Mouse (Mus musculus) midbrain, postnatal 0 days (tissue): ENCODE results near the gene Pknox2. TPM values are rescaled to one million over a fixed set of nuclear protein-coding genes. Genes with fewer than 3 reads are reported as not detected.

Source experiments
- ATAC-seq: fragments of 200-750 bp; cut with Nextera tagmentation; 2 replicates; pipeline ENCODE4 v1.8.0; 2017; ENCODE audit warnings: moderate number of reproducible peaks, mild to moderate bottlenecking, moderate TSS enrichment, moderate library complexity; ENCODE audit not compliant: low FRiP score
- DNase-seq: peaks from one replicate; pipeline ENCODE4 v3.0.0-alpha.2; 2015; ENCODE audit warnings: low spot score
- H3K27ac ChIP-seq: fragments of 300-500 bp; sonication (generic); 2 replicates; pipeline ENCODE4 v1.5.1; 2014; ENCODE audit warnings: low read depth, mild to moderate bottlenecking, low read length, mixed read lengths
- H3K27me3 ChIP-seq: fragments of 300-500 bp; sonication (generic); 2 replicates; pipeline ENCODE4 v1.6.1; 2014; ENCODE audit warnings: low read length, control low read depth, mixed read lengths; ENCODE audit not compliant: insufficient read depth
- H3K36me3 ChIP-seq: fragments of 300-500 bp; sonication (generic); 2 replicates; pipeline ENCODE4 v1.6.1; 2014; ENCODE audit warnings: low read length, control low read depth, mixed read lengths; ENCODE audit not compliant: insufficient read depth
- H3K4me1 ChIP-seq: fragments of 300-500 bp; sonication (generic); 2 replicates; pipeline ENCODE4 v1.6.1; 2014; ENCODE audit warnings: mild to moderate bottlenecking, control low read depth, antibody characterized with exemption, low read length, mixed read lengths; ENCODE audit not compliant: insufficient read depth
- H3K4me2 ChIP-seq: fragments of 300-500 bp; sonication (generic); 2 replicates; pipeline ENCODE4 v1.6.1; 2014; ENCODE audit warnings: low read depth, mild to moderate bottlenecking, low read length, mixed read lengths; ENCODE audit not compliant: poor library complexity, severe bottlenecking
- H3K4me3 ChIP-seq: fragments of 300-500 bp; sonication (generic); 2 replicates; pipeline ENCODE4 v1.5.1; 2014; ENCODE audit warnings: low read depth, mild to moderate bottlenecking, low read length, moderate library complexity
- H3K9ac ChIP-seq: fragments of 300-500 bp; sonication (generic); replicated peaks from 2 replicates; pipeline ENCODE4 v1.6.1; 2014; ENCODE audit warnings: mild to moderate bottlenecking, low read length, moderate library complexity, mixed read lengths; ENCODE audit not compliant: poor library complexity, severe bottlenecking
- H3K9me3 ChIP-seq: fragments of 300-500 bp; sonication (generic); 2 replicates; pipeline ENCODE4 v1.6.1; 2016; ENCODE audit warnings: low read length, control low read depth
- CTCF ChIP-seq: IDR thresholded peaks from 2 replicates; pipeline ENCODE4 v1.5.1; 2016; ENCODE audit warnings: antibody characterized with exemption, mild to moderate bottlenecking
- WGBS: fragments of 180-500 bp; shearing (Covaris S2); extraction: QIAGEN DNeasy Blood & Tissue Kit; methylation state at CpG from one replicate; pipeline ENCODE4 v1.1.7; 2014; 5-methylcytosine and 5-hydroxymethylcytosine counted together
- polyA plus RNA-seq: library from polyadenylated mRNA; unstranded; fragments of >200 nt; fragmentation: Nextera tagmentation; extraction: Ambion mirVana; gene quantifications from 2 replicates; pipeline ENCODE4 v1.2.1, GENCODE M21; 2015
- total RNA-seq: library from RNA; depleted of rRNA; stranded (reverse); fragments of >200 nt; gene quantifications from 2 replicates; pipeline ENCODE4 v1.2.3, GENCODE M21; 2014

Pknox2 gene
- total and polyA plus RNA-seq, 2 experiments from 2014 or later: 23.6 to 26.6 TPM

- no peak overlapping the region for H3K4me2 ChIP-seq
- DNase-seq (no peak), ATAC-seq (no peak)
- no peaks in the 10 kb centered on the region for H3K36me3 ChIP-seq
- H3K9me3 ChIP-seq: no peaks in the 10 kb centered on the region
- H3K9ac ChIP-seq: peak overlapping the region; percentile 33; the same call in 1 of the 2 replicates
- H3K27me3 ChIP-seq: no peaks in the 10 kb centered on the region
- TF ChIP-seq CTCF: no peak
- H3K4me3 ChIP-seq: no peak overlapping the region
- 14% methylated on average over 8 of the region's 8 CpGs for WGBS
- H3K4me1 ChIP-seq: peaks cover 15% of the 10 kb centered on the region
- H3K27ac ChIP-seq: no peak overlapping the region
Measured at GRCm38 (mm10) chr9:37139514-37139913, 7.7 kb downstream of the Pknox2 start.

- Histone ChIP-seq H3K27me3 (no peaks in the 10 kb centered on the region), H3K4me3 (no peak overlapping the region), H3K4me2 (no peak overlapping the region), H3K9me3 (no peaks in the 10 kb centered on the region), H3K27ac (no peak overlapping the region), H3K4me1 (peaks cover 15% of the 10 kb centered on the region), H3K9ac (no peak overlapping the region), H3K36me3 (no peaks in the 10 kb centered on the region)
- TF ChIP-seq CTCF: no peak
- no peak for DNase-seq
- no peak for ATAC-seq
- WGBS: 47% methylated on average over 4 of the region's 4 CpGs
Measured at GRCm38 (mm10) chr9:37138883-37139282, 8.3 kb downstream of the Pknox2 start.

GRCm38 (mm10) chr9:37136340-37136739 lies 10.9 kb downstream of the Pknox2 start:
- WGBS: 69% methylated on average over 13 of the region's 13 CpGs
- H3K4me3 ChIP-seq: no peak overlapping the region

GRCm38 (mm10) chr9:37133495-37133894 lies 13.7 kb downstream of the Pknox2 start:
- Histone ChIP-seq H3K36me3 (no peaks in the 10 kb centered on the region), H3K27ac (no peak overlapping the region), H3K9me3 (no peaks in the 10 kb centered on the region), H3K9ac (no peak overlapping the region), H3K4me2 (no peak overlapping the region), H3K4me3 (no peak overlapping the region), H3K4me1 (no peaks in the 10 kb centered on the region; the same call in 1 of the 2 replicates), H3K27me3 (no peaks in the 10 kb centered on the region)
- no peak for DNase-seq
- TF ChIP-seq CTCF: no peak
- WGBS: 90% methylated on average over 7 of the region's 7 CpGs
- ATAC-seq: no peak

More at GRCm38 (mm10) chr9:37136340-37136739, 10.9 kb downstream of the Pknox2 start:
- Histone ChIP-seq H3K27me3 (no peaks in the 10 kb centered on the region), H3K4me2 (no peak overlapping the region), H3K4me1 (peaks cover 8% of the 10 kb centered on the region; the same call in 1 of the 2 replicates), H3K9me3 (no peaks in the 10 kb centered on the region), H3K9ac (no peak overlapping the region), H3K27ac (no peak overlapping the region), H3K36me3 (no peaks in the 10 kb centered on the region)
- TF ChIP-seq CTCF: no peak
- ATAC-seq (no peak), DNase-seq (no peak)

- Histone ChIP-seq H3K27me3 (no peaks in the 10 kb centered on the region), H3K4me2 (no peak overlapping the region), H3K4me3 (no peak overlapping the region), H3K9me3 (no peaks in the 10 kb centered on the region), H3K9ac (no peak overlapping the region), H3K4me1 (0 out of 2 replicates have a peak, but pooled peaks cover 3% of the 10 kb centered on the region), H3K27ac (no peak overlapping the region), H3K36me3 (no peaks in the 10 kb centered on the region)
- DNase-seq (no peak), ATAC-seq (no peak)
- WGBS: 87% methylated on average over 6 of the region's 6 CpGs
- TF ChIP-seq CTCF: no peak
Measured at GRCm38 (mm10) chr9:37129046-37129445, 18.2 kb downstream of the Pknox2 start.

GRCm38 (mm10) chr9:37126197-37126596 lies 21.0 kb downstream of the Pknox2 start:
- DNase-seq: no peak
- H3K27ac ChIP-seq: no peak overlapping the region

More at GRCm38 (mm10) chr9:37126197-37126596, 21.0 kb downstream of the Pknox2 start:
- Histone ChIP-seq H3K4me3 (no peak overlapping the region), H3K9me3 (no peaks in the 10 kb centered on the region), H3K36me3 (no peaks in the 10 kb centered on the region), H3K4me1 (peaks cover 6% of the 10 kb centered on the region; the same call in 1 of the 2 replicates), H3K9ac (no peak overlapping the region), H3K4me2 (no peak overlapping the region), H3K27me3 (no peaks in the 10 kb centered on the region)
- no peak for ATAC-seq
- 95% methylated on average over 2 of the region's 2 CpGs for WGBS
- TF ChIP-seq CTCF: no peak
